Mouse (Mus musculus) heart, embryonic 11.5 days (tissue): ENCODE measurements at regions not wholly inside any gene's neighbourhood (a gene's known extent, or its start where the extent isn't known, plus 50 kb on each side); places are given as distances from the start of the nearest gene placed in this dataset.

Experiments used
- ATAC-seq: fragments of 200-750 bp; cut with Nextera tagmentation; replicated peaks from 2 replicates; pipeline ENCODE4 v1.8.0; 2017; ENCODE audit warnings: moderate library complexity; ENCODE audit not compliant: insufficient number of reproducible peaks, low FRiP score, low TSS enrichment
- H3K27ac ChIP-seq: fragments of 300-500 bp; sonication (generic); 2 replicates; pipeline ENCODE4 v1.5.1; 2014; ENCODE audit warnings: mild to moderate bottlenecking, low read depth, low read length
- H3K27me3 ChIP-seq: fragments of 300-500 bp; sonication (generic); 2 replicates; pipeline ENCODE4 v1.6.1; 2014; ENCODE audit warnings: mild to moderate bottlenecking, low read length, mixed read lengths; ENCODE audit not compliant: control insufficient read depth, insufficient read depth
- H3K36me3 ChIP-seq: fragments of 300-500 bp; sonication (generic); 2 replicates; pipeline ENCODE4 v1.6.1; 2014; ENCODE audit warnings: mild to moderate bottlenecking, low read length, moderate library complexity, mixed read lengths; ENCODE audit not compliant: control insufficient read depth, insufficient read depth
- H3K4me1 ChIP-seq: fragments of 300-500 bp; sonication (generic); 2 replicates; pipeline ENCODE4 v1.6.1; 2014; ENCODE audit warnings: low read length; ENCODE audit not compliant: control insufficient read depth, insufficient read depth
- H3K4me2 ChIP-seq: fragments of 300-500 bp; sonication (generic); 2 replicates; pipeline ENCODE4 v1.6.1; 2014; ENCODE audit warnings: mild to moderate bottlenecking, moderate library complexity
- H3K4me3 ChIP-seq: fragments of 300-500 bp; sonication (generic); 2 replicates; pipeline ENCODE4 v1.5.1; 2014; ENCODE audit warnings: low read depth, low read length
- H3K9ac ChIP-seq: fragments of 300-500 bp; sonication (generic); 2 replicates; pipeline ENCODE4 v1.6.1; 2014; ENCODE audit warnings: mild to moderate bottlenecking, low read depth, low read length, moderate library complexity
- H3K9me3 ChIP-seq: fragments of 300-500 bp; sonication (generic); replicated peaks from 2 replicates; pipeline ENCODE4 v1.6.1; 2016; ENCODE audit warnings: low read length; ENCODE audit not compliant: control insufficient read depth
- WGBS: fragments of 180-500 bp; shearing (Covaris S2); extraction: QIAGEN DNeasy Blood & Tissue Kit; methylation state at CpG from one replicate; pipeline ENCODE4 v1.1.7; 2014; ENCODE audit not compliant: insufficient replicate concordance; 5-methylcytosine and 5-hydroxymethylcytosine counted together

GRCm38 (mm10) chr13:99580296-99580695 lies 64.0 kb upstream of the Map1b start:
- H3K4me1 ChIP-seq: no peaks in the 10 kb centered on the region; the same call in 1 of the 2 replicates
- no peak overlapping the region for H3K4me3 ChIP-seq
- no peaks in the 10 kb centered on the region for H3K36me3 ChIP-seq
- H3K27me3 ChIP-seq: no peaks in the 10 kb centered on the region
- H3K9me3 ChIP-seq: 0 out of 2 replicates have a peak, but pooled peaks cover 2% of the 10 kb centered on the region
- WGBS: 89% methylated on average over 5 of the region's 5 CpGs
- no peak overlapping the region for H3K27ac ChIP-seq
- no peak for ATAC-seq
- H3K9ac ChIP-seq: no peak overlapping the region
- H3K4me2 ChIP-seq: no peak overlapping the region

GRCm38 (mm10) chr13:99579596-99580175 lies 63.3 kb upstream of the Map1b start:
- Histone ChIP-seq H3K27ac (no peak overlapping the region), H3K9me3 (0 out of 2 replicates have a peak, but pooled peaks cover 2% of the 10 kb centered on the region), H3K4me1 (no peaks in the 10 kb centered on the region; the same call in 1 of the 2 replicates), H3K27me3 (no peaks in the 10 kb centered on the region), H3K4me3 (no peak overlapping the region), H3K4me2 (no peak overlapping the region), H3K36me3 (no peaks in the 10 kb centered on the region), H3K9ac (no peak overlapping the region)
- WGBS: 69% methylated on average over 8 of the region's 8 CpGs
- no peak for ATAC-seq

GRCm38 (mm10) chr13:99577686-99578085 lies 61.3 kb upstream of the Map1b start:
- H3K27me3 ChIP-seq: no peaks in the 10 kb centered on the region
- ATAC-seq: no peak
- H3K4me2 ChIP-seq: no peak overlapping the region
- H3K36me3 ChIP-seq: no peaks in the 10 kb centered on the region
- H3K4me3 ChIP-seq: no peak overlapping the region
- H3K9me3 ChIP-seq: 0 out of 2 replicates have a peak, but pooled peaks cover 2% of the 10 kb centered on the region
- 85% methylated on average over 4 of the region's 4 CpGs for WGBS
- H3K9ac ChIP-seq: no peak overlapping the region
- no peaks in the 10 kb centered on the region; the same call in 1 of the 2 replicates for H3K4me1 ChIP-seq
- H3K27ac ChIP-seq: no peak overlapping the region

GRCm38 (mm10) chr13:99573021-99573420 lies 56.7 kb upstream of the Map1b start:
- Histone ChIP-seq H3K27me3 (no peaks in the 10 kb centered on the region), H3K9ac (no peak overlapping the region), H3K4me1 (no peaks in the 10 kb centered on the region), H3K4me3 (no peak overlapping the region), H3K27ac (no peak overlapping the region), H3K4me2 (no peak overlapping the region), H3K9me3 (no peaks in the 10 kb centered on the region), H3K36me3 (no peaks in the 10 kb centered on the region)
- ATAC-seq: no peak
- 82% methylated on average over 7 of the region's 7 CpGs for WGBS

GRCm38 (mm10) chr13:99572381-99572780 lies 56.0 kb upstream of the Map1b start:
- Histone ChIP-seq H3K27ac (no peak overlapping the region), H3K4me1 (no peaks in the 10 kb centered on the region), H3K4me2 (no peak overlapping the region), H3K27me3 (no peaks in the 10 kb centered on the region), H3K36me3 (no peaks in the 10 kb centered on the region), H3K9ac (no peak overlapping the region), H3K4me3 (no peak overlapping the region), H3K9me3 (no peaks in the 10 kb centered on the region)
- no peak for ATAC-seq
- WGBS: 87% methylated on average over 5 of the region's 5 CpGs
